Mouse (Mus musculus) layer of hippocampus, adult 9-10 months (tissue): ENCODE measurements around the gene Btaf1.
A peak's percentile ranks its signal among the peaks of the same experiment; 100 is the strongest.

Experiments used
- DNase-seq: peaks from one replicate; pipeline ENCODE4 v3.0.0; 2022; ENCODE audit warnings: low spot score

Gene Btaf1

GRCm38 (mm10) chr19:37022146-37022545 is 96.3 kb downstream of the Btaf1 start:
- no peak for DNase-seq

DNA sequence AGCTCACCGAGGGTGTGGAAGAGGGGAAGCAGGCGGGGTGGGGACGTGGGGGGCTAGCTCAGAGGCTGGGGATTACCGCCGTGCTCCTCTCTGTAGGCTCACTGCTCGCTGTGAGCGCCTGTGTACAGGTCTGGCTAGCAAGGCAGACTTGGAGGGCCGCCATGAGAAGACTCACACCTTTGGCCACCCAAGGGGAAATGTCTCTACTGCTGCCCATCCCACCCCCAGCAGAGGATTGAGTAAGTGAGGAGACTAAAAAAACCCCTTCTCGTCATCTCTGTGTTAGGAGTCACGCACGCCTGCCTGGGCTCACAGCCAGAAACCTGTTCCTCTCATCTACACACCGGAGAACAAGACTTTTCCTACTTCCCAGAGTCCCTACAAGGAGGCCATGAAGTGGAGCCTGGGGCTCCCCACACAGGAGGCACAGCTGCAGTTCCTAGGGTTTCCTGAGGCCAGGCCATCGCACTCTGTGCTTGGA is 100.0 kb downstream of the Btaf1 start:
- DNase-seq = no peak

DNA sequence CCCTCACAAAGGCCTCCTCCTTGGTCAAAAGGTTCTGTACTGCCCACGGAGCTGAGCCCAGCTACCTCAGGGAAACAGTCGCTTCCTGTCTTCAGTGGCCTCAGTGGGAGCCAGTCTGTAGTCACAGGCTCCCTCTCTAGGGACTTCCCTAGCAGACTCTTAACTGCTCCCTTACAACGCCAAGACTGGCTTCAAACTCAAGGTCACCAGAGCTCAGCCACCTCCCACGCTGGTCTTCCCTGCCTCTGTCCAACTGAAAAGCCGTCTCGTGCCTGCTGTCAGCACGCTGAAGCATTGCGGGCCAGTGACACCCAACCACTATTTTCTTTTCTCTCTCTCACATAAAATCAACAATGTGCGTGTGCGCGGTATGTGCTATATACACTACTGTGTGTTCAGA is 100.5 kb downstream of the Btaf1 start:
- no peak for DNase-seq

DNA sequence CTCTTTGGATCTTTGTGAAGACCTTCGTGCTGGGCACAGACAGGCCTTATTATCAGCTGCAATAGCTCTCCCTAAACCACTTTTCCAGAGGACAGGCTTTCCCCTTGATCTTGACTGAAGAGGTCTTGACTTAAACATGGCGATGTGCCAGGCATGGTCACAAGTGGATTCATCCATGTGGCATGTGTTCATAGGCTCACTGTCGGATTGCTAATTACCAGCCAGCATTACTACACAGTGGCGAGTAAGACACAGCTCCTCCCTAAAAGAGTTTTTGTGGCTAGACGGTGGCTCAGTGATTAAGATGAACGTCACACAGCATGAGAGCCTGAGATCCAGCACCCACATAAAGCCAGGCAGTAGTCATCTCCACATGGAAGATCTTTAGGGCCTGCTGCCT is 103.9 kb downstream of the Btaf1 start:
- no peak for DNase-seq

DNA sequence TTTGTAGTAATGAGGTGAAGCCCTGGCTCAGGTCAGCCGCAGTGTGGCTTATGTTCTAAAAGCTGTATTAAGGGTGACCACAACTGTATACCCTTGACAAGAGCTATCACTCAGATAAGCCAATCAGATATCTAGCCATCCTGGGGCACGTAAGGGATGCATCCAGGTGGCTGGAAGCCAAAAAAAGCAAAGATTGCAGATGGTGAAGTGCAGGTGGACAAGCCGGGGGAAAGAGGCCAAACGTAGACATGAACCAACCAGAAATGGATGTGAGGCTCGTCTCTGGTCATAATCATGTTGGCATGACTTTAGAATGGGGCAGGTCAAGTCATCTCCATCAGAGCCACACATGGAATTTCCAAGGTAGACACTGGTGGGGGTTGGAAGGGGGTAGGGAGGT is 105.6 kb downstream of the Btaf1 start:
- no peak for DNase-seq

- DNase-seq = peak; percentile 16
These were observed 106.5 kb downstream of the Btaf1 start for GRCm38 (mm10) chr19:37032364-37032763.

DNA sequence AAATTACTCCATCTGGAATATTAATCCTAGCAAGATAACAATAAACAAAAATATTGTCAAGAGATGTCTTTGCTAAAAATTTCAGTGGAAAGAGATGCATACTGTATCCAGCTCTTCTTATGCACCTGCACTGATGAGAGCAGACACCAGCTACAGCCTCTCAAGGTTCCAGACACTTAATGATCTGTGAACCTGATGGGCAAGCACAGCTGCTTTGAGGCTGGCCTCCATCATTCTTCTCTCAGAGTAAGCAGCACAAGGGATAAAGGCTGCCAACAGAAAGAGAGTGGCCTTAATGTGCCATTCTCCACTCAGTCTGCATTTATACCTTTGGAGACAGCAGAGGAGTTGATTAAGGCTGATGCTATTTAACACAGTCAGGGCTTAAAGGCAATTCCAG is 115.0 kb downstream of the Btaf1 start:
- DNase-seq = no peak

DNA sequence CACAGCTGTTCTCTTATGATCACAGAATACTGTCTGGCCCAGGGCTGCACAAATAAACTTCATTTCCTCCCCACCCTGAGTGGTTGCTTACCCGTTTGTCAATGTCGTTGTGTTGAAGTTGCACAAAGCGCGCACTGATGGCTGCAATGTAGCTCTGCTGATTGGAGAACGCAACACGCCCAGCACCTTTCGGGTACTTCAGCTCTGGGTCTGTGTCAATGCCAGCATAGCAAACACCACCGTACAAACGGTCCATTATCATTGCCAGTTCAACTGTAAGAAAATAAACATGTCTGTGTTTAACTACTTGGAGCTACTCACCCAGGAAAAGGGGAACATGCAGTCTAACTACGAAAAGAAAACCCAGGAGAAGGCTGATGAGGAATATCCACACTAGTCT is 118.6 kb downstream of the Btaf1 start:
- no peak for DNase-seq

GRCm38 (mm10) chr19:37048507-37048906 is 122.6 kb downstream of the Btaf1 start:
- no peak for DNase-seq

DNA sequence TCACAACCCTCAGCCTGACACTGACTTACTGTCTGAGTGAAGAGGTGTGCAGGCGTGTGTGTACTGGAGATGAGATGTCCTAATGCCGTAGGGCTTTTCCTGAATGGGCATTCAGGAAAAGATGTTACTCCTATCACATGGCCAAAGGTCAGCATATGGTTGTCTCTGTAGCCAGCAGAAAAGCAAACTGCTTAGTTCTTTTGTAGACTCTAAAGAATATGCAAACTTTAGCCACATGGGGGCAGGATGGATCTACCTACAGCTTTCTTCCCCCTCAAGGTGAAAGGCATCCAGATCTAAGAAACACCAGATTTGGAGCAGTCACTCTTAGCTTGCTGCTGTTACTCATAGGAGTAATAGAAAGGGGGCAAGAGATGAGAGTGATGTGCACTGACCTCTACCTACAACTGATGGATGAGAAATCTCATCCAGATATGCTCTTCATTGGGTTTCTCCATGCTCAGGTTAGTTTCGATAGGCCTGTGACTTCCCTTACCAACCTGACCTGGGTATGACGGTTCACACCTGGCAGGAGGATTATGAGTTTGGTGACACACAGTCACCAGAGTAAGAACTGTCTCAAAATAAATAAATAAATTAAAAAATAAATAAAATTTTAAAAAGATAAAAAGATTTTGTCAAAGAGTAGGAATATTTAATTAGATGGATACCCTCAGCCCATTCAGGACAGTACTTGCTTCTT is 124.9 kb downstream of the Btaf1 start:
- DNase-seq = peak; percentile 70

- no peak for DNase-seq
These were observed 130.2 kb downstream of the Btaf1 start for GRCm38 (mm10) chr19:37055976-37056556.

DNA sequence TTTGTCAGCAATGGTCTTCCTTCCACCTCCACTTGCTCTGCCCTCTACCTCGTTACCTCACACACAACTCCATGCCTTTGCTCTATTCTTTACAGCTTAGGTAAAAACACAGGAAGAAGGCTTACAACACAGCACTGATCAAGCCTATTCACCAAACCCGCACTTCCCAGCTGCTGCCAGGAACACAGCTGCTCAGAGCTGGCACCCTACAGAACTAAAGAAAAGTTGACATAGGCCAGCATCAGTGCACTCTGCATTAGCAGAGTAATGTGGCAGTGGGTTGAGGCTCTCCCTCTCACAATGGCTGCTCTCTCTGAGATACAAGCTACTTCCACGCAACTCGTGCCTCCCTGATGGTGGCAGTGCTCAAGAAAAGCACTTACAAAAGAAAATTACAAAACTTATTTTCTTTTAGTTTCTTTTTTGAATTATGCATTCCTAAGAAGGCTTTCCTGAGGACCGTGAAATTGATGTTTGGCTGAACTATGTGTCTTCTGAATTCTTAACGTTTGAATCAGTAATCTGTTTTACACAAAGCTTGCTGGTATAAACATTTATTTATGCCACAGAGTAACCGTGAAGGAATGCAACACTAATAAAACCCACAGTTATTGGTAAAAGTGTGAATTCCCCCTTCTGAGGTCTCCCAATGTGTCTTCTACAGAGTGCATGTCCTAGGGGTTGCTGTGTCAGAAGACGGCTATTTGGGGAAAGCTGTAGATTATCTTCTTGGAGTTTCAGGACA is 131.5 kb downstream of the Btaf1 start:
- DNase-seq = no peak

DNA sequence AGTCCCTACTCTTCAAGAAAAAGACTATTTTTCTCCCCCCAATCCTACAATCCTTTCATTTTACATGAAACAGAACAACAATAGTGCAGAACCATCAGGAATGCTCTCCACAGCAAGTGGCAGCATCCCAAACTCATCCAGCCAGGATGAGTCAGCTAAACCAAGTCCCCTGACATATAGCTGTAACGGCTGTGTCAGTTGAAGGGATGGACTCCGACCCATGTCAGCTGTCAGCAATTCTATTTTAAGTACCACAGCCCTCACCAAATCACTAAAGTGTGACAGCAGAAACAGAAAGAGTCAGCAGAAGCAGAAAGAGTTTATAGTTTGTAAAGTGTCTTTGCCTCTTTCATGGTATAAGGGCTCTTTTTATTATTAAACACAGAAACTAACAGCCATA is 133.7 kb downstream of the Btaf1 start:
- DNase-seq = no peak

DNA sequence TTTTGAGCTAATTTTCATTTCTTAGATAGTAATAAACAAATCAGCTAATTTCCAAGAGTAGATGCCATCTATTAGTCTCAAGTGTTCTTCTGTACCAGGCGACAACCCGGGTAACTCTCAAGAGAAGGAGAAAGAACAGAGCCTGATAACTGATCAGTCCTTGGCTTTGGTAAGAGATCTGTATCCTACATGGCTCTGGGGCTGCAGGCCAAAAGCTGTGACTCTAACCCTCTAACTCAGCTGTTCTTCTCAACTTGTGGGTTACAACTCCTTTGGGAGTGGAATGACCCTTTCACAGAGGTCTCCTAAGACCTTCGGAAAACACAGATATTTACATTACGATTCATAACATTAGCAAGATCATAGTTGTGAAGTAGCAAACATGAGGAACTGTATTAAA is 134.2 kb downstream of the Btaf1 start:
- no peak for DNase-seq
